Mouse (Mus musculus) spleen, adult 2 months (tissue): Measurements from ENCODE around the gene Naa50. TPM values are rescaled to one million over a fixed set of nuclear protein-coding genes. Genes with fewer than 3 reads are reported as not detected.

Experiments used
- DNase-seq, 2 experiments: peaks; one replicate each; pipeline versions ENCODE4 v3.0.0 to v3.0.0-alpha.2; 2012 to 2021; ENCODE audit warnings: low spot score in 2 of 2, low read depth in 1 of 2
- H3K27ac ChIP-seq: fragments of 200-500 bp; 2 replicates; pipeline ENCODE4 v1.5.1; 2012; ENCODE audit warnings: low read length, inconsistent platforms; ENCODE audit not compliant: insufficient read depth
- H3K27me3 ChIP-seq: fragments of 200-500 bp; 2 replicates; pipeline ENCODE4 v1.6.1; 2012; ENCODE audit warnings: mild to moderate bottlenecking, moderate library complexity, low read length, inconsistent platforms; ENCODE audit not compliant: control insufficient read depth, insufficient read depth
- H3K36me3 ChIP-seq: fragments of 200-500 bp; 2 replicates; pipeline ENCODE4 v1.6.1; 2012; ENCODE audit warnings: mild to moderate bottlenecking, low read length, inconsistent platforms; ENCODE audit not compliant: control insufficient read depth, insufficient read depth
- H3K4me1 ChIP-seq: fragments of 200-500 bp; 2 replicates; pipeline ENCODE4 v1.6.1; 2011; ENCODE audit warnings: inconsistent platforms; ENCODE audit not compliant: control insufficient read depth, insufficient read depth, insufficient read length
- H3K4me3 ChIP-seq: fragments of 200-500 bp; 2 replicates; pipeline ENCODE4 v1.5.1; 2011; ENCODE audit warnings: mild to moderate bottlenecking, inconsistent platforms; ENCODE audit not compliant: insufficient read depth, insufficient read length; ENCODE audit errors: extremely low read depth
- CTCF ChIP-seq: fragments of 200-500 bp; IDR thresholded peaks from 2 replicates; pipeline ENCODE4 v1.5.1; 2011; ENCODE audit warnings: mild to moderate bottlenecking, inconsistent platforms; ENCODE audit not compliant: insufficient read depth, insufficient read length, insufficient replicate concordance; ENCODE audit errors: extremely low read depth
- POLR2A ChIP-seq: fragments of 200-500 bp; IDR thresholded peaks from 2 replicates; pipeline ENCODE4 v1.6.1; 2011; ENCODE audit warnings: low read depth, low read length, inconsistent platforms
- WGBS: fragments of 180-500 bp; shearing (Covaris S2); methylation state at CpG from one replicate; pipeline ENCODE4 v1.1.7; 2018; 5-methylcytosine and 5-hydroxymethylcytosine counted together
- polyA plus RNA-seq: library from polyadenylated mRNA; depleted of rRNA; stranded (reverse); fragments of >200 nt; gene quantifications from 2 replicates; pipeline ENCODE4 v1.2.3, GENCODE M21; 2012; rRNA removed

Naa50 gene
- polyA plus RNA-seq, result 9.1 and 12.4 TPM in 2 replicates

DNA sequence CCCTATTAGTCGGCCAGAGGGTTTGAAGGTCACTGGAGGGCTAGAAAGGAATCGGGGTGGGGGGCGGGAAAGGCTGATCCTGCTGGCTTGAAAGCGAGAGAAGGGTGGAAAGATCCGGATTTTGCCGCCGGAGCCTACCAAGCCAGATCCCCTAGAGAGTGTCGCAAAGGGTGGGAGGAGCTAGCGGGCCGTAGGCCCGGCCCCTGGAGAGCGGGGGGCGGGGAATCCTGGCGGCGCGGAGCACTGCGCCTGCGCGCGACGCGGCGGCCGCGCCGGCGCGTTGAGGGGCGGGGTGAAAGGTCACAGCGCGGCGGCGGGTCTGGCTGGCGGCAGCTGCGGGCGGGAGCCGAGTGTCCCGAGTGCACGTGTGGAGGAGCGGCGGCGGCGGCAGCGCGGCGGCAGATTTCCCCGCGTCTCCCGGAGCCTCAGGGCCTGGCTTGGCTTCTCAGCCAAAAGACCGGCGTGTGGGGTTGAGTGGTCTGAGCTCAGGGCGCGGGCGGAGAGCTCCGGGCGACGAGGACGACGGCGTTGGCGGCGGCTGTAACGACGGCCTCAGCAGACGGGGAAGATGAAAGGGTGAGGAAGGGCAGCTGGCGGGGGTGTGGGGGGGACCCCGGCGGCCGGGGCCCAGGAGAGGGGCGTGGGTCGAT lies at the start of gene Naa50, which contains the start of gene Atp6v1a:
TSS of gene Naa50 (plus strand) at position 295 of the 650 bp plus-strand sequence.
TSS of gene Atp6v1a (minus strand) at position 170 of the 650 bp plus-strand sequence.
- peak; percentile 82 to 84 for DNase-seq
- Histone ChIP-seq H3K4me3 (peak within 1 kb of the TSS; percentile 99), H3K27me3 (no peaks in the 10 kb centered on the region), H3K27ac (peak within 1 kb of the TSS; percentile 100), H3K4me1 (peaks cover 3% of the 10 kb centered on the region), H3K36me3 (no peaks in the 10 kb centered on the region)
- under 1% methylated on average over 67 of the region's 71 CpGs for WGBS
- TF ChIP-seq POLR2A, result peak; percentile 21; the same call in 1 of the 2 replicates
- no peak for TF ChIP-seq CTCF

DNA sequence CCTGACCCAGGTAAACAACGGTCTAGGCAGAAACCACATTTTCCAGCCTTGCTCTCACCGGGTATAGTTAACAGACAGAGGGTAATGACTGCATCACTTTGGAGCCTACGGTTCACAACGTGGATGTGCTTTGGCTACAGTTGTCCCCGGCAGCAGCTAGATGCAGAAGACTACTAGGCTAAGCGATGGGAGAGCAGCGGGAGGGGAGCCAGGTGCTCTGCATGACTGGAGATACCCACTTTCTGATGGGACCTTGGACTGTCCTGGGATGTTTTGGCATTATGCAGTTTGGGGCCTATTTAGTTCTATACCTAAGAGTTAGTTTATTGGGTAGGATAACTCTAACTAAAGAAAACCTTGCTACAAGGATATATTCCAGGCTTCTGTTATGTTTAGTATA lies 40.3 kb upstream of the Naa50 start:
- Histone ChIP-seq H3K36me3 (peaks cover 29% of the 10 kb centered on the region), H3K27ac (no peak overlapping the region), H3K27me3 (no peaks in the 10 kb centered on the region), H3K4me3 (no peak overlapping the region), H3K4me1 (no peaks in the 10 kb centered on the region)
- TF ChIP-seq POLR2A (no peak), CTCF (no peak)
- 95% methylated on average over 7 of the region's 7 CpGs for WGBS
- no peak for DNase-seq

DNA sequence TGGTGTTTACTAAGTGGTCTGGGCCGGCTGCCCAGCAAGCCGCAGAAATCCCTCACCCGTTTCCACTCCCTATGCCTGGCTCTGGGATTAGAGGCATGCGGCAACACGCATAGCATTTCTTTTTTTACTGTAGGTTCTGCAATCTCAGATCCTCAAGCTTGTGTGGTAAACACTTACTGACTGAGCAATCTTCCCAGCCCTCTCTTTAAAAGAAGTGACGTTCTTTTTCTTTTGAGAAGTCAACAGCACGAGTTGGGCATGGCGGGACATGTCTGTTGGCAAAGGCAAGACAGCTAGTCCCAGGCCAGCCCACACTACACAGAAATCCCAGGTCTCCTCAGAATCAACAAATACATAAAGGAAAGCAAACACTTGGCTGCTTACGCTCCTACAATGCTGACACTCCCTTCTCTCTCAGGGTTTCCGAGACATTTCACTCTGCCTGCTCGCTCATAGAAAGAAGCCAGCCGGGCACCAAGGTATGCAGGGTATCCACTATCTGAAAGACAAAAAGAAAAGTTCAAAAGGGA lies 38.4 kb upstream of the Naa50 start:
- H3K27ac ChIP-seq, result no peak overlapping the region
- no peaks in the 10 kb centered on the region for H3K4me1 ChIP-seq
- H3K36me3 ChIP-seq, result peaks cover 24% of the 10 kb centered on the region
- no peak for DNase-seq
- WGBS, result 98% methylated on average over 12 of the region's 12 CpGs
- no peak overlapping the region for H3K4me3 ChIP-seq
- no peak for TF ChIP-seq POLR2A
- TF ChIP-seq CTCF, result no peak
- no peaks in the 10 kb centered on the region for H3K27me3 ChIP-seq

DNA sequence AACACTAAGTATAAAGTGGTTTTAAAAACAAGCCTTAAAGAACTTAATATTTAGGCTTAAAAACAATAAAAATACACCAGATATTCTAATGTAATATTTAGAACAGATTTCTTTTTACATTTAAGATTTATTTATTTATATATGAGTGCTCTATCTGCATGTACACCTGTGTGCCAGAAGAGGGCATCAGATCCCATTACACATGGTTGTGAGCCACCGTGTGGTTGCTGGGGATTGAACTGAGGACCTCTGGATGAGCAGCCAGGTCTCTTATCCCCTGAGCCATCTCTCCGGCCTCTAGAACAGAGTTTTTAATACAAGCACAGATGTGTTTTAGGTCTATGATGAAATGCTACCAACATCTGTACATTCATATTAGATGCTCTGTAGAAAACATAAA lies 36.7 kb upstream of the Naa50 start:
- no peak overlapping the region for H3K27ac ChIP-seq
- TF ChIP-seq POLR2A (no peak), CTCF (no peak)
- H3K4me3 ChIP-seq, result no peak overlapping the region
- H3K27me3 ChIP-seq, result no peaks in the 10 kb centered on the region
- no peak for DNase-seq
- 94% methylated on average over 2 of the region's 2 CpGs for WGBS
- H3K36me3 ChIP-seq, result peaks cover 27% of the 10 kb centered on the region
- H3K4me1 ChIP-seq, result no peaks in the 10 kb centered on the region

DNA sequence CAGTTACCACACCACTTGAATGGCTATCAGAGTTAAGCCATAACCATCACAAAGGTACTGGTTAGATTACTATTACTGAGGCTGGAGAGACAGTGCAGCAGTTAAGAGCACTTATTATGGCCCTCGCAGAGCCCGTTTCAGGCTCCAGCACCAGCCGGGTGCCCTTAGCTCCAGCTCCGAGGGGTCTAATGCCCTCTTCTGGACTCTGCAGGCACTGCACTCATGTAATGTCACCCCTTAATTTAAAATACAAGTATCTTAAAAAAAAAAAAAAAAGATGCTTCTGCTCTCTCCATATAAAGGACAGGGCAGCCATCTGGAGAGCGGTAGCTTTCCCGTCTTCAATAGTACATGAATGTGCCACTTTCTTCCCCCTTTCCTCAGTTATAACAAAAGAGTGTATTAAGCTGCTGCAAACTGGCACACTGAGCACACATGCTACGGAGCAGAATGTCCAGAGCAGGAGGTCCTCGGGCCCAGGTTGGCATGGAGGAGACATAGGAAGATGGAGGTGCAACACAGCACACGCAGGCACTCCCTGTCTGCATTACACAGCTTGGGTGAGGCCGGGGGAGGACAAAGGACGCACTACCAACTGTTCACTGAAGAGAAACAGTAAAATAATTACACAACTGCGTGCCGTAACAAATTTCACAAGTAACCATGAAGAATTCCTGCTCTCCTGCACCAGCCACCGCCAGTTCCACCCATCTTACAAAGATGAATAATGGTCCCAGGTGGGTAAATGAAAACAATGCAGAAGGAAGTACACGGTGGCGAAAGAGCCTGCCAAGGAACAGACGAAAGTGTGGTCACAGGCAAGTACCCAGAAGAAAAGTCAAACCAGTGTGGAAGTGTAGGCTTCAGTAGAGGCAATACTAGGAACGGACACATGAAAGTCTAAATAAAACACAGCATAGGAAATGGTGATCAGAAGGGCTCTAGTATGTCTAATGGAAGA lies 35.5 kb upstream of the Naa50 start:
- Histone ChIP-seq H3K4me3 (no peak overlapping the region), H3K36me3 (peaks cover 24% of the 10 kb centered on the region), H3K27ac (no peak overlapping the region), H3K27me3 (no peaks in the 10 kb centered on the region), H3K4me1 (no peaks in the 10 kb centered on the region)
- 93% methylated on average over 18 of the region's 18 CpGs for WGBS
- DNase-seq, result no peak
- TF ChIP-seq POLR2A, result no peak
- TF ChIP-seq CTCF, result no peak

DNA sequence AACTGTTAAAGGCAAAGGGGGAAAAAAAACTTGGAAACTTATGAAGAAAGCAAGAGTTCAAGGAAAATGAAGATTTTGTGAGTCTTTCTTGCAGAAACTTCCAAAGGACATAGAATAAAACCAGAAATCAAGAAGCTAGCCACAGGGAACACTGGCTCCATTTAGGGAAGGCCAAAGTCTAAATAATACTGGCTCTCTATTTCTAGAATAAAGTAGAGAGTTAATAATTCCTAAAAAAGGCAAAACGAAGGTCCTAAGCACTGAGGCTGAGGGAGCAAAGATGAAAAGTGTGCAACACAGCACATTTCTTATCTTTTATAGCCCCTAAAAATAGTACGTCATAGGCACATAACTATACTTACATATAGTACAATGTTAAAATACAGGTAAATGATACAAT lies 34.4 kb upstream of the Naa50 start:
- 88% methylated on average over 2 of the region's 2 CpGs for WGBS
- DNase-seq, result no peak
- no peak for TF ChIP-seq CTCF
- TF ChIP-seq POLR2A, result no peak
- H3K4me3 ChIP-seq, result no peak overlapping the region
- no peaks in the 10 kb centered on the region for H3K4me1 ChIP-seq
- peaks cover 25% of the 10 kb centered on the region for H3K36me3 ChIP-seq
- no peak overlapping the region for H3K27ac ChIP-seq
- no peaks in the 10 kb centered on the region for H3K27me3 ChIP-seq
